Mouse (Mus musculus) cortical plate, adult 2 months (tissue): Measurements from ENCODE around the gene Gm15557. TPM values are rescaled to one million over a fixed set of nuclear protein-coding genes. Genes with fewer than 3 reads are reported as not detected.

Experiments
- H3K27ac ChIP-seq: fragments of 200-500 bp; 2 replicates; pipeline ENCODE4 v1.5.1; 2012; ENCODE audit warnings: low read length, control low read depth, inconsistent platforms; ENCODE audit not compliant: insufficient read depth
- H3K4me1 ChIP-seq: fragments of 200-500 bp; 2 replicates; pipeline ENCODE4 v1.6.1; 2011; ENCODE audit warnings: low read length; ENCODE audit not compliant: control insufficient read depth, insufficient read depth
- H3K4me3 ChIP-seq: fragments of 200-500 bp; 2 replicates; pipeline ENCODE4 v1.5.1; 2011; ENCODE audit warnings: mild to moderate bottlenecking, low read length, control low read depth; ENCODE audit not compliant: insufficient read depth
- CTCF ChIP-seq: fragments of 200-500 bp; IDR thresholded peaks from 2 replicates; pipeline ENCODE4 v1.5.1; 2011; ENCODE audit warnings: mild to moderate bottlenecking, control low read depth, low read length; ENCODE audit not compliant: insufficient read depth; ENCODE audit errors: extremely low read depth
- POLR2A ChIP-seq: fragments of 200-500 bp; IDR thresholded peaks from 2 replicates; pipeline ENCODE4 v1.6.1; 2011; ENCODE audit warnings: mild to moderate bottlenecking, low read length, control low read depth; ENCODE audit not compliant: insufficient read depth; ENCODE audit errors: extremely low read depth
- polyA plus RNA-seq: library from polyadenylated mRNA; depleted of rRNA; stranded (reverse); fragments of >200 nt; gene quantifications from 2 replicates; pipeline ENCODE4 v1.2.3, GENCODE M21; 2012

Gm15557 gene
- polyA plus RNA-seq, 1 experiment: not detected

DNA sequence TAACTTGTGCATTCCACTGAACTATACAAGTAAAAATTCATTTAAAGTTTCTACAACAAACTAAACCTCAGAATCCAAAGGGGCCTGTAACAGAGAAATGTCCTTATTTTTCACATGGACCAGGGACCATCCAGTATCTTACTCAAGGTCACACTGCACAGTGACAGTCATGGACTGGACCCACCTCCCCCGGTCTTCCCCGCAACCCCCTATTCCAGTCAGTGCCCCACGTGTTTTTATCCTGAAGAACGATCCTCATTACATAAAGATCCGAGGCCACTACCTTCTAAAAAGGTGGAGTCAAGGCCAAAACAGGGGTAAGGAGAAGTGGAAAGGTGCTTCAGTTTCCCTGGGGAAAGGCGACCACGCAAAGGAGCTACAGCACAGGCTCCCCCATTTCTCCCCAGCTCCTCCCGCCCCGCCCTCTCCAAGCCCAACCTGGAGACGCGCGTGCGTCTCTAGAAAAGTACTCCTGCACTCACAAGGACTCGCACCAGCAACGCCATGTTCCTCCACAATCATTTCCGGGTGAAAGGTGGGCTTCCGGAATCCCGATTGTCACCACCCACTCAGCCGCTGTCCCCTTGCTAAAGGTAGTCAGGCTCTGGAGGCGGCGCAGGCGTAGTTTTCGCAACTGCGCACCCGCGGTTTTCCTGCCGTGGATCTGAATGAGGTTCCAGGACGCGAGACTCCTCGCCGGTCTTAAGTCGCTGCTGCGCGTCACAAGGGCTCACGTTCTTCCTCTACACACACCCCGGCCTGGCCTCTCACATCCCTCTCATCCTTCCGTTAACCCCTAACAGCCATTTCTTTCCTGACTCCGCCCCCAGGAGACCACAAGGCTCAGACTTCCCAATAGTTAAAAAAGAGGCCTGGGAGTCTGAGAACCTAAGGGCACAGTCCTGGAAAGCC lies 10.7 kb upstream of the Gm15557 start, which contains the start of gene Uqcc1:
Uqcc1 (minus strand) TSS at position 780 of the 912 bp plus-strand sequence.
- no peak for TF ChIP-seq CTCF
- peak; percentile 77 for TF ChIP-seq POLR2A
- Histone ChIP-seq H3K27ac (peak within 1 kb of the TSS; percentile 61), H3K4me1 (peaks cover 2% of the 10 kb centered on the region; the same call in 1 of the 2 replicates), H3K4me3 (peak within 1 kb of the TSS; percentile 58)

DNA sequence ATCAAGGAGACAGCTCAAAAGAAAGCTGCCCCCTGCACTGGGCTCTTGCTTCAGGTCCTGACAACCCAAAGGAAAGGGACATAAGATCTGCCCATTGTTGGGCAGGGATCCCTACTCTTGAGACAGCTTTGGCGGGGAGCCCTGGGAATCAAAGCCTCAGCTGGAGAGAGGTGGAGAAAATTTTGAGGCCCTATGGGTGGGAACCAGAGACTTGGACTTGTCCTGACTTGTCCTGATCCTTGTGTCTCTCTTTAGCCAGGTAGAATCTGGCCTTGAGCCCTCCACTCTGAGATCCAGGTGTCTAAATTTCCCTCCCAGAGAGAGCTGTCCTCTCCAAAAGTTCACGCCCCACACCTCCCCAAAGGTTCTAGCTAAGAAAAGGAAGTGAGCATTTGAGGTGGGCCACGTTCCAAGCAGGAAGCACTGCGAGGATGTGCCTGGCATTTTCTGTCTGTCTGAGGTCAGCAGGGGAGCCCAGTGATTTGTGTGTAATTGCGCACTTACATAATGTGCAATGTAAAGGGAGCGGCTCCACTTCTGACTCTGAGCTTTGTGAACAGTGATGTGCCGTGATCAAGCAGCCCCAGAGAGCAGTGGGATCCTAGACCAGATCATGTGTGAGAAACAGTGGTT lies 515 bp upstream of the Gm15557 start:
- Histone ChIP-seq H3K4me1 (no peaks in the 10 kb centered on the region), H3K27ac (no peak overlapping the region), H3K4me3 (no peak overlapping the region)
- TF ChIP-seq CTCF (no peak), POLR2A (no peak)

DNA sequence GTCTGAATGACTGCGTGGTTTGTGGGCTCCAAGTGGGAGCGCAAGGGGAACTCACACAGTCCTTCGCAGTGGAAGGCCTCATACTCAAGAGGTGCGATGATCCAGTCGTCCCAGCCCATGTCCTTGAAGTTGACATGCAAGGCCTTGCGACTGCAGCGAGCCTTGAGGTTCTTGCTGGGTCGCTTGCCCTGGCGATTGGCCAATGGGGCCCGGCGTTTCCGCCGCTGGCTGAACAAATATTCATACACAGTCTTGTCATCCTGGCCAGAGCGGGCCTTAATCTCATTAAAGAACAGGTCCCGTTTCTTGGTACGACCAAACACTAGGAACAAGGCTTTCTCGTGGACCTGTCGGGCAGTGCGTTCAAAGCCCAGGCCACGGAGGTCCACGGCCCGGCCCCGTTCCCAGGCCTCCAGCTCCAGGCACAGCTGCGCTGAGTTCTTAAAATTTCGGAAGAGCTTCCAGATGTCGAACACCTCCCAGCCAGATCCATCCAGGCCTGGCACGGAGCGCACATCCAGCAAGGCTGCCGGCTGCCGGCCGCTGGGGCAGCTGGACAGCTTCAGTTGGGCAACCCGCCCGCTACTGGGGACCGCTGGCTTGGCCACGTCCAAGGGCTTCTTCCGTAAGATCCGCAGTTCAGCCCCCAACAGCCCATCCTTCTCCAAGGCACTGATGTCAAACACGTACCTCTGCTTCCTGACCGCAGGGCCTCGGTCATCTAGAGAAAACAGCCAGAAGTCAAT lies 1.3 kb downstream of the Gm15557 start:
- TF ChIP-seq CTCF (no peak), POLR2A (no peak)
- H3K27ac ChIP-seq: no peak overlapping the region
- H3K4me1 ChIP-seq: no peaks in the 10 kb centered on the region
- H3K4me3 ChIP-seq: no peak overlapping the region

DNA sequence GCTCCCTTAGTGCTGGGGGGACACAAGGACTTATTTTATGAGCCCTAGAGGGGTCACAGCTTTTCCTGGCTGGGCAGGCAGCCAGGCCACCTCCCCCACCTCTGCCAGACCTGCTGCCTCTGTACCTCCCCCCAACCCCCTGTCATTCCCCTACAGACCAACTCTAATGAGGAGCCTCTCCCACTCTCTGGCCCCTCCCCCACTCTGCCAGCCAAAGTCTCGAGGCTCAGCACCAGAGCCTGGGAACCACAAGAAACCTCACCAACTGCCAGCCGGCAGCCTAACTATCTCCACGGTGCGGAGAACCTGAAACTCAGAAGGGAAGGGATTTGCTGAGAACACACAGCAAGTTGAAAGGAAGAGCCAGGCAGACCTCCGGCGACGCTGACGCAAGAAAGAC lies 2.9 kb downstream of the Gm15557 start:
- no peak for TF ChIP-seq POLR2A
- TF ChIP-seq CTCF: no peak
- Histone ChIP-seq H3K27ac (no peak overlapping the region), H3K4me1 (no peaks in the 10 kb centered on the region), H3K4me3 (no peak overlapping the region)

DNA sequence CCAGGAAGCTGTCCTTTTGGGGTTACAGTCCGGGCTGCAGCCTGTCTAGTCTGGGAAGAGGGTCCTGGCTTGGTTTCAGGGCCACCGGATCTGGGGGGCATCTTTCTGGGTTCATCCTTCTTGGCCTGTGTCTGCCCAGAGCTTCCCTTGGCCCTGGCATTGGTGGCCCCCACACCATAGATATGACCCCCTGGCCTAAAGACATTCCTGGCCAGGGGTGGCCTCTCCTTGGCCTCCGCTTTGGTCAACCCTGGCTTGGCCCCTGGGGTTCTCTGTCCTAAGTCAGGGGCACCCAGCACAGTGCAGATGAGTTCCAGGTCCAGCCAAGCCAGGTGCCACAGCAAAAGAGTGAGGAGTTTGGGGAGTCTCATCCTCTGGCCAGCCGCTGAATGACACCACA lies 4.2 kb downstream of the Gm15557 start:
- no peak overlapping the region for H3K4me3 ChIP-seq
- no peaks in the 10 kb centered on the region for H3K4me1 ChIP-seq
- TF ChIP-seq POLR2A (no peak), CTCF (no peak)
- no peak overlapping the region for H3K27ac ChIP-seq

DNA sequence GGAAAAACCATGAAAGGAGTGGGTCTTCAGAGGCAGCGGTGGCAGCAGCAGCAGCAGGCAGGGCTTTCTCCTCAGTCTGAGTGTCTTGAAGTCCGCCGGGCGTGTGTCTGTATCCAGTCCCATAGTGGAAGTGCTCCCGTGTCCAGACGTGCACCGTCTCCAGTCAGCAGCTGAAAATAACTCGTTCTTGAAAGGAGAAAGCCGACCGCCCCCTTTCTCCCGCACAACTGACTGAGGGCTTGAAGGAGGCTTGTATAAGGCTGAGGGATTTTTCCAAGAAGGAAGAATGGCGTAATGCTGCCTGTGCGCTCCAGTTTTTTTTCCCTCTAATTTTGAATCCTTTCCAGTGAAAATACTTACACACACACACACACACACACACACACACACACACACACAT lies 4.6 kb downstream of the Gm15557 start, which contains the start of gene Gdf5:
Gdf5 (minus strand) TSS at position 244 of the 400 bp plus-strand sequence.
- TF ChIP-seq POLR2A (no peak), CTCF (no peak)
- Histone ChIP-seq H3K4me1 (no peaks in the 10 kb centered on the region), H3K27ac (no peak within 1 kb of the TSS), H3K4me3 (no peak within 1 kb of the TSS)

DNA sequence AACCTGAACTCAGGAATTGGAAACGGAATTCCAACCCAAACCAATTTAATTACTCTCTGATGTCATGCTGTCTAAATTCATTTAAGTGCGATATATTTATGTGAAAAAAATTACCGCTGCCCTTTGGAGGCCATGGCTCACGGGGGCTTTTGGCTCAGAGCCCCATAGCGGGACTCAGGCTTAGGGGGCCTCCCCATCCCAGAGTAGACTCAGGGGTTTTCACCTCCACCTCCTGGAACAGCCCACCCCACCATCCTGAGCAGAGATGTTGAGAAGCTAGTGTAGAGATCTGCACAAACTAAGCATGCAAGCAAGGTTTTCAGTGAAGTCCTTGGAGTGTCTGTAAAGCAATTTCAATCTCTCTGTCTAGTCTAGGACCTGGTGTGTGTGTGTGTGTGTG lies 5.1 kb downstream of the Gm15557 start:
- H3K4me3 ChIP-seq: no peak overlapping the region
- H3K27ac ChIP-seq: no peak overlapping the region
- no peak for TF ChIP-seq CTCF
- no peaks in the 10 kb centered on the region for H3K4me1 ChIP-seq

DNA sequence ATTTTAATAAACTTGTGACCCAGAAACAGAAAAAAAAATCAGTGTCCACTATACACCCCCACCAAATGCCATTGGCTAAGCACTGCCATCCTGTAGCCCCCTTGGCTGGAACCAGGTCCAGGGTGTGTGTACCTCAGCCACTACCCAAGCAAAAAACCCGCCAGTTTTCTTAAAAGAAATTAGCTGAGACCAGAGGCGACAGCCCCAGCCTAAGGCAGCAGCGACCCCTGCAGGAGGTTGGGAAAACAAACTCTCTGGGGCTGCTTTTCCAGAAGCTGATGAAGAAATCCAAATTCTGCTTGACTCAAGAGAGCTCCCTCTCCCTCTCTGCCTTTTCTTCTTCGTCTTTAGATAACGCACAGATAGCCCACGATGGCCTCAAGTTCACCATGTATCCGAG lies 5.5 kb downstream of the Gm15557 start:
- no peaks in the 10 kb centered on the region for H3K4me1 ChIP-seq
- no peak for TF ChIP-seq POLR2A
- peak; percentile 84 for TF ChIP-seq CTCF
- no peak overlapping the region for H3K27ac ChIP-seq
- H3K4me3 ChIP-seq: no peak overlapping the region

DNA sequence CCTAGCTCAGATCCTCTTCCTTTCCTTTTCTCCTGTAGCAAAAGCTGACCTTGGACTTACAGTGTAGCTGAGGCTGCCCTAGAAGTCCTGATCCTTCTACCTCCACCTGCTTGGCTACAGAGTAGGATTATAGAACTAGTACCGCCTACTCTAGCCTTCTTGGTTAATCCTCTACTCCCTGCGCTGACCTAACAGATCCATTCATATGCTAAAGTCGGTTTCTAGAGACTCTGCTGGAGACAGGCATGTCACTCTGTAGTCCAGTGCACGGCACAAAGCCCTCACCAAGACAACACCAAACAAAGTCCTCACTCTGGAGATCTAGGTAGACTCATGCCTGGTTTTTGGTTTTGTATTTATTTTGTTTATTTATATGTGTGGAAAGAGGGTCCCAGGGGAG lies 6.0 kb downstream of the Gm15557 start:
- Histone ChIP-seq H3K27ac (no peak overlapping the region), H3K4me3 (no peak overlapping the region), H3K4me1 (no peaks in the 10 kb centered on the region)
- TF ChIP-seq CTCF (no peak), POLR2A (no peak)
